Mouse (Mus musculus) spleen, adult 2 months (tissue): Measurements from ENCODE around the gene Arhgef3. TPM values are rescaled to one million over a fixed set of nuclear protein-coding genes. Genes with fewer than 3 reads are reported as not detected.

Experiments
- DNase-seq, 2 experiments: peaks; one replicate each; pipeline versions ENCODE4 v3.0.0 to v3.0.0-alpha.2; 2012 to 2021; ENCODE audit warnings: low spot score in 2 of 2, low read depth in 1 of 2
- H3K27ac ChIP-seq: fragments of 200-500 bp; 2 replicates; pipeline ENCODE4 v1.5.1; 2012; ENCODE audit warnings: low read length, inconsistent platforms; ENCODE audit not compliant: insufficient read depth
- H3K27me3 ChIP-seq: fragments of 200-500 bp; 2 replicates; pipeline ENCODE4 v1.6.1; 2012; ENCODE audit warnings: mild to moderate bottlenecking, moderate library complexity, low read length, inconsistent platforms; ENCODE audit not compliant: control insufficient read depth, insufficient read depth
- H3K36me3 ChIP-seq: fragments of 200-500 bp; 2 replicates; pipeline ENCODE4 v1.6.1; 2012; ENCODE audit warnings: mild to moderate bottlenecking, low read length, inconsistent platforms; ENCODE audit not compliant: control insufficient read depth, insufficient read depth
- H3K4me1 ChIP-seq: fragments of 200-500 bp; 2 replicates; pipeline ENCODE4 v1.6.1; 2011; ENCODE audit warnings: inconsistent platforms; ENCODE audit not compliant: control insufficient read depth, insufficient read depth, insufficient read length
- H3K4me3 ChIP-seq: fragments of 200-500 bp; 2 replicates; pipeline ENCODE4 v1.5.1; 2011; ENCODE audit warnings: mild to moderate bottlenecking, inconsistent platforms; ENCODE audit not compliant: insufficient read depth, insufficient read length; ENCODE audit errors: extremely low read depth
- CTCF ChIP-seq: fragments of 200-500 bp; IDR thresholded peaks from 2 replicates; pipeline ENCODE4 v1.5.1; 2011; ENCODE audit warnings: mild to moderate bottlenecking, inconsistent platforms; ENCODE audit not compliant: insufficient read depth, insufficient read length, insufficient replicate concordance; ENCODE audit errors: extremely low read depth
- POLR2A ChIP-seq: fragments of 200-500 bp; IDR thresholded peaks from 2 replicates; pipeline ENCODE4 v1.6.1; 2011; ENCODE audit warnings: low read depth, low read length, inconsistent platforms
- WGBS: fragments of 180-500 bp; shearing (Covaris S2); methylation state at CpG from one replicate; pipeline ENCODE4 v1.1.7; 2018; 5-methylcytosine and 5-hydroxymethylcytosine counted together
- polyA plus RNA-seq: library from polyadenylated mRNA; depleted of rRNA; stranded (reverse); fragments of >200 nt; gene quantifications from 2 replicates; pipeline ENCODE4 v1.2.3, GENCODE M21; 2012

Gene Arhgef3
- polyA plus RNA-seq, 1 experiment: 21.1 TPM

GRCm38 (mm10) chr14:27094247-27094646, 20.5 kb upstream of the Arhgef3 start:
- no peak for TF ChIP-seq POLR2A
- no peak for TF ChIP-seq CTCF
- no peaks in the 10 kb centered on the region for H3K4me1 ChIP-seq
- DNase-seq: no peak
- WGBS: 90% methylated on average over 5 of the region's 5 CpGs
- H3K4me3 ChIP-seq: no peak overlapping the region
- H3K27me3 ChIP-seq: no peaks in the 10 kb centered on the region
- H3K36me3 ChIP-seq: no peaks in the 10 kb centered on the region
- no peak overlapping the region for H3K27ac ChIP-seq

GRCm38 (mm10) chr14:27096133-27096532, 18.6 kb upstream of the Arhgef3 start:
- no peaks in the 10 kb centered on the region for H3K4me1 ChIP-seq
- TF ChIP-seq CTCF (no peak), POLR2A (no peak)
- no peak overlapping the region for H3K4me3 ChIP-seq
- no peak overlapping the region for H3K27ac ChIP-seq
- 78% methylated on average over 9 of the region's 9 CpGs for WGBS
- H3K36me3 ChIP-seq: no peaks in the 10 kb centered on the region
- H3K27me3 ChIP-seq: no peaks in the 10 kb centered on the region
- no peak for DNase-seq

- Histone ChIP-seq H3K27ac (no peak overlapping the region), H3K27me3 (no peaks in the 10 kb centered on the region), H3K36me3 (no peaks in the 10 kb centered on the region), H3K4me3 (no peak overlapping the region), H3K4me1 (no peaks in the 10 kb centered on the region)
- TF ChIP-seq POLR2A (no peak), CTCF (peak; percentile 20; the same call in 1 of the 2 replicates)
- peak; percentile 18 to 33 for DNase-seq
- 13% methylated on average over 3 of the region's 3 CpGs for WGBS
Observed at GRCm38 (mm10) chr14:27096779-27097178, 17.9 kb upstream of the Arhgef3 start.

- DNase-seq: no peak
- H3K27ac ChIP-seq: no peak overlapping the region
Observed at GRCm38 (mm10) chr14:27101735-27102134, 13.0 kb upstream of the Arhgef3 start.

GRCm38 (mm10) chr14:27102720-27103119, 12.0 kb upstream of the Arhgef3 start:
- H3K27ac ChIP-seq: no peak overlapping the region
- no peak overlapping the region for H3K4me3 ChIP-seq
- H3K36me3 ChIP-seq: no peaks in the 10 kb centered on the region
- TF ChIP-seq POLR2A (no peak), CTCF (no peak)
- no peaks in the 10 kb centered on the region for H3K4me1 ChIP-seq
- no peaks in the 10 kb centered on the region for H3K27me3 ChIP-seq
- 84% methylated on average over 6 of the region's 6 CpGs for WGBS
- DNase-seq: no peak

More at GRCm38 (mm10) chr14:27101735-27102134, 13.0 kb upstream of the Arhgef3 start:
- TF ChIP-seq POLR2A: no peak
- no peak for TF ChIP-seq CTCF
- WGBS: 79% methylated on average over 7 of the region's 7 CpGs
- H3K27me3 ChIP-seq: no peaks in the 10 kb centered on the region
- no peaks in the 10 kb centered on the region for H3K4me1 ChIP-seq
- H3K36me3 ChIP-seq: no peaks in the 10 kb centered on the region
- H3K4me3 ChIP-seq: no peak overlapping the region

GRCm38 (mm10) chr14:27105731-27106457, 8.8 kb upstream of the Arhgef3 start:
- no peak for DNase-seq
- TF ChIP-seq CTCF (no peak), POLR2A (no peak)
- Histone ChIP-seq H3K4me3 (no peak overlapping the region), H3K27me3 (no peaks in the 10 kb centered on the region), H3K27ac (no peak overlapping the region), H3K36me3 (no peaks in the 10 kb centered on the region), H3K4me1 (no peaks in the 10 kb centered on the region)
- WGBS: 90% methylated on average over 12 of the region's 12 CpGs

GRCm38 (mm10) chr14:27108748-27109504, 5.8 kb upstream of the Arhgef3 start:
- H3K36me3 ChIP-seq: no peaks in the 10 kb centered on the region
- no peak overlapping the region for H3K4me3 ChIP-seq
- H3K27ac ChIP-seq: no peak overlapping the region
- H3K27me3 ChIP-seq: no peaks in the 10 kb centered on the region
- DNase-seq: no peak
- no peak for TF ChIP-seq POLR2A
- TF ChIP-seq CTCF: no peak
- H3K4me1 ChIP-seq: no peaks in the 10 kb centered on the region
- WGBS: 63% methylated on average over 6 of the region's 6 CpGs
